Mouse (Mus musculus): ENCODE data around the gene Rab43. TPM values are rescaled to one million over a fixed set of nuclear protein-coding genes. Genes with fewer than 3 reads are reported as not detected.

Gene Rab43
- total RNA-seq (2021): 10 to 100 TPM; 18.6 to 19.8 TPM

GRCm38 (mm10) chr6:87811675-87812338, at the start of gene Rab43:
Gene Rab43, minus strand, starts transcription at chr6:87812164.
- intact Hi-C loops (cut with DNase I): no loop called here
- peak; percentile 88 to 93 for DNase-seq (ENCODE audit: low spot score in 2 of 2)

GRCm38 (mm10) chr6:87857071-87857470, 45.1 kb upstream of the Rab43 start:
- intact Hi-C loops (cut with DNase I): no loop called here
- peak; percentile 25 to 83 for DNase-seq (ENCODE audit: low spot score in 2 of 2)

GRCm38 (mm10) chr6:87853446-87853845, 41.5 kb upstream of the Rab43 start:
- no peak for DNase-seq (ENCODE audit: low spot score in 2 of 2)
- intact Hi-C loops (cut with DNase I): no loop called here

GRCm38 (mm10) chr6:87851871-87852270, 39.9 kb upstream of the Rab43 start:
- intact Hi-C loops (cut with DNase I): loop anchor here (1.0 kb wide), 1 partner anchor 35 kb away; the partner anchor contains the start of gene Copg1
- DNase-seq (ENCODE audit: low spot score in 2 of 2): no peak

- DNase-seq (ENCODE audit: low spot score in 2 of 2): peak; percentile 98 to 99
- intact Hi-C loops (cut with DNase I): loop anchor here (1.0 kb wide), 1 partner anchor 36 kb away; the partner anchor contains the start of gene Copg1
These were observed 39.1 kb upstream of the Rab43 start, which contains the start of gene Cnbp for GRCm38 (mm10) chr6:87850900-87851614. Gene Cnbp, minus strand, starts transcription at chr6:87851106.

GRCm38 (mm10) chr6:87850155-87850899, 38.4 kb upstream of the Rab43 start:
- DNase-seq (ENCODE audit: low spot score in 2 of 2): peak in 1 of 2 experiments; percentile 18
- intact Hi-C loops (cut with DNase I): no loop called here

- DNase-seq (ENCODE audit: low spot score in 2 of 2): no peak
- intact Hi-C loops (cut with DNase I): no loop called here
These were observed 37.8 kb upstream of the Rab43 start for GRCm38 (mm10) chr6:87849780-87850154.

- intact Hi-C loops (cut with DNase I): no loop called here
- DNase-seq (ENCODE audit: low spot score in 2 of 2): no peak
These were observed 34.8 kb upstream of the Rab43 start for GRCm38 (mm10) chr6:87846813-87847212.

- no peak for DNase-seq (ENCODE audit: low spot score in 2 of 2)
- intact Hi-C loops (cut with DNase I): no loop called here
These were observed 33.2 kb upstream of the Rab43 start for GRCm38 (mm10) chr6:87845031-87845695.

GRCm38 (mm10) chr6:87842254-87842653, 30.3 kb upstream of the Rab43 start:
- intact Hi-C loops (cut with DNase I): no loop called here

GRCm38 (mm10) chr6:87841635-87842034, 29.7 kb upstream of the Rab43 start:
- intact Hi-C loops (cut with DNase I): no loop called here
- DNase-seq (ENCODE audit: low spot score in 2 of 2): no peak

More at GRCm38 (mm10) chr6:87842254-87842653, 30.3 kb upstream of the Rab43 start:
- DNase-seq (ENCODE audit: low spot score in 2 of 2): no peak

GRCm38 (mm10) chr6:87839797-87840341, 27.9 kb upstream of the Rab43 start:
- DNase-seq (ENCODE audit: low spot score in 2 of 2): no peak
- intact Hi-C loops (cut with DNase I): loop anchor here (2.0 kb wide), 1 partner anchor 47 kb away; the partner anchor contains the start of gene Copg1

GRCm38 (mm10) chr6:87838551-87839197, 26.7 kb upstream of the Rab43 start, which contains the start of gene Isy1:
Gene Isy1, minus strand, starts transcription at chr6:87838798.
- DNase-seq (ENCODE audit: low spot score in 2 of 2): peak; percentile 96 to 99
- intact Hi-C loops (cut with DNase I): loop anchor here (2.0 kb wide), 1 partner anchor 48 kb away; the partner anchor contains the start of gene Copg1

GRCm38 (mm10) chr6:87835695-87836094, 23.7 kb upstream of the Rab43 start, which contains the start of gene Gm45140:
Gene Gm45140, minus strand, starts transcription at chr6:87835795.
- DNase-seq (ENCODE audit: low spot score in 2 of 2): no peak
- intact Hi-C loops (cut with DNase I): no loop called here

- DNase-seq (ENCODE audit: low spot score in 2 of 2): no peak
- intact Hi-C loops (cut with DNase I): no loop called here
These were observed 8.4 kb upstream of the Rab43 start for GRCm38 (mm10) chr6:87820366-87820765.

GRCm38 (mm10) chr6:87814486-87814885, 2.5 kb upstream of the Rab43 start:
- no peak for DNase-seq (ENCODE audit: low spot score in 2 of 2)
- intact Hi-C loops (cut with DNase I): no loop called here

- no peak for DNase-seq (ENCODE audit: low spot score in 2 of 2)
- intact Hi-C loops (cut with DNase I): no loop called here
These were observed 692 bp upstream of the Rab43 start for GRCm38 (mm10) chr6:87812656-87813055.

Data from left cerebral cortex, postnatal 25 days (tissue).